Mouse (Mus musculus): ENCODE data around the gene Pafah1b2. TPM values are rescaled to one million over a fixed set of nuclear protein-coding genes. Genes with fewer than 3 reads are reported as not detected.

Gene Pafah1b2
- polyA plus RNA-seq (2014; fragmentation: Illumina TruSeq; extraction: RNeasy Lipid Tissue Mini Kit (QIAGEN cat#74804)): 120 TPM

DNA sequence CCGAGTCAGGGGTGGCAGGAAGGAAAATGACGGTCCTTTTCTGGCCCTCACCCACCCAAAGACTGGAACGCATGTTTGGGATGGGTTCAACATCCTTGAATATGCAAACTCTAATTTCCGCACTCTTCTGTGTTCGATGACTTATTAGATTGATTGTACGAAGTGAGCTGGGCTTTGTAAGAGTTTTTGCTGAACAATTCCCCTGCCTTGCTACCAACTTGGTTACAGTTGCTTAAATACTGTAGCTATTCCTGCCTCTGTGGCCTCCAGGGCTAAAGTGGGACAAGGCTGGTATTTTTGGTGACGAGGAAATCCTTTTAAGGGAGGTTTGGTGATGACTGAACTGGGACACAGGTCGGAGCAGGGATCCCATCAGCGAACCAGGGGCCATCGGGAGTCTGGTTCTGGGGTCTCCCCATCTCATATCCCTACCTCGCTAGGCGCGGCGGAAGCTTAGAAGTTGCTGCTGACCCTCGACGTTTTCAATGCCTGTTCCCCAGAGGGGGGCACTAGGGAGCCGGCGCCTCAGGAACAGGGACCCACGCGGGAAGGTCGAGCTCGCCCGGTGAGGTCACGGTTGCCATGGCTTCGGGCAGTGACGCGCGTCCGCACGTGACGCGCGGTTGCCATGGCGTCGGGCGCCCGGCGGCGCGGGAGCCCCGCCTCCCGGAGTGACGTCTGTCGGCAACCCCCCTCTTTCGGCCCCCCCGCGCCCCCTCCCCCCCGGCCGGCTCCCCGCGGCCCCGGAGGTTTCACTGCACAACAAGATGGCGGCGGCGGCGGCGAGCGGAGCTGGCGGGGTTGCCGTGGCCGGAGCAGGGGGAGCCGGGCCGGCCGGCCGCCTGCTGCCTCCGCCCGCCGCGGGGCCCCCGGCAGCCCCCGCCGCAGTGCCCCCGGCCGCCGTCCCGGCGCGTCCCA, at the start of gene Pafah1b2, which contains the start of gene Sik3:
Gene Pafah1b2, minus strand, starts transcription at position 600 of the 918 bp plus-strand sequence.
Gene Sik3, plus strand, starts transcription at position 730 of the 918 bp plus-strand sequence.

DNA sequence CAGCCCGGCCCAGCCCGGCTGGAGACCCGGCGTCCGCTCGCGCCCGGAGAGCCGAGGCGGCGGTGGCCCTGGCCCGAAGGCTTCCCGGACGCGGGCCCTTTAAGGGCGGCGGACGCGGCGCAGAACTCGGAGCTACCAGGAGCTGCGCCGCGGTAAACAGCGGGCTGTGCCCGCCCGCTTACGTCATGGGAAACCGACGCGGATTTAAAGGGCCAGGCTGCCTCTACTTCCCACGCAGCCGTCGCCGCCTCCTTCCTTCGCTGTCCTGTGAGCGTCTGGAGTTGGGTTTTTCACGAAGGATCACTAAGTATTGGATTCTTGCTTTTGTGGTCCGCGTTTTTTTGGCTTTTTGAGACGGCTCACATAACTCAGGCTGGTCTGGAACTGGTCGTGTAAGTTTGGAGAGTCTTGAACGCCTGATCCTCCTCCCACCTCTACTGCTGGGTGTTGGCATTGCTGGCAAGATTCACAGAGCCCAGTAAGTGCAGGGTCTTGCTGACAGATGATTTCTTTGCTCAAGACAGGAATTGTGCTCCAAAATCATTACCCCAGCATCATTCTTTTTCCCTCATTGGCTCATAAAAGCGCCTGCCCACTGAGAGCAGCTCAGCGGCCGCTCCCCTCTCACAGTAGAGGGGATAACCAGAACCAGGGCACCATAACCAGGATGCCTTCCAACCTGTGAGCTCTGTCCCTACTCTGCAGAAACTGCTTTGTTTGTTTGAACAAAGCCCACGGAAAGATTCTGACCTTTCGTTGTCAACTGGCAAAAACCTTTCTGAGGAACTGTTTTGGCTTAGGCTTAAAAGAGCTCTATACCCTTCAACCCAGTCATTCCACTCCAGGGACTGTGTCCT, 57.2 kb downstream of the Pafah1b2 start, which contains the start of gene Sidt2:
Gene Sidt2, minus strand, starts transcription at position 152 of the 857 bp plus-strand sequence.

DNA sequence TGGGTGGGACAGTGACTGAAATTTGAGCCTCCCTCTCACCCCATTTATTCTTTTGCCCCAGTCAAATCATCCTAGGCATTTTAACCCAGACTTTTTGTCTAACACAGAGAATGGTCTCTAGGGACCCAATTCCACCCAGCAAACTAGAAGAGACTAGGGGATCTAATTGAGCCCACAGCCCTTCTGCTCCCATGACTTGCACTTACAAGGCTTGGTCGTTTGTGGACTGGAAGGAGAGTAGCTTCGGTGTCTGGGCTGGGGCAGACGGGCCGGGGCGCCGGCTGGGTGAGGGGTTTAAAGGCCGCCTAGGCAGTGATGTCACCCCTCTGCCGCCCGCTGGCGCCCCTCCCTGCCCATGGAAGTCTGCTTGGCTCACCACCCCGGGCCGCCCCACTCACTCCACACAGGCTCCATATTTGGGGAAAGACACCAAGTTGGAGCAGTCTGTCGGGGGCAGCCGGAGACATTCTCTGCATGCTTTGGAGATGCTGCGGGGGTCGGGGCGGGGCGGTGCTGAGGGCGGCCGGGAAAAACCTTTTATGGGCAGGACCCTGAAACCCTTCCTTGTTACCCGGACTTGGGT, 76.8 kb downstream of the Pafah1b2 start, which contains the start of gene Tagln:
Gene Tagln, minus strand, starts transcription at position 431 of the 583 bp plus-strand sequence.

Other genes starting within 250 kb of the Pafah1b2 start
- 2.4 TPM for gene Cep164, start 184.0 kb downstream of the Pafah1b2 start, polyA plus RNA-seq (2014; fragmentation: Illumina TruSeq; extraction: RNeasy Lipid Tissue Mini Kit (QIAGEN cat#74804))
- 39.9 TPM for gene Bace1, start 174.1 kb downstream of the Pafah1b2 start, polyA plus RNA-seq (2014; fragmentation: Illumina TruSeq; extraction: RNeasy Lipid Tissue Mini Kit (QIAGEN cat#74804))
- 1.2 TPM for gene Pcsk7, start 106.2 kb downstream of the Pafah1b2 start, polyA plus RNA-seq (2014; fragmentation: Illumina TruSeq; extraction: RNeasy Lipid Tissue Mini Kit (QIAGEN cat#74804))
- 66.4 TPM for gene Rnf214, start 105.8 kb downstream of the Pafah1b2 start, polyA plus RNA-seq (2014; fragmentation: Illumina TruSeq; extraction: RNeasy Lipid Tissue Mini Kit (QIAGEN cat#74804))
- gene Tagln, start 76.6 kb downstream of the Pafah1b2 start, polyA plus RNA-seq (2014; fragmentation: Illumina TruSeq; extraction: RNeasy Lipid Tissue Mini Kit (QIAGEN cat#74804)): 138 TPM
- gene Sidt2, start 57.4 kb downstream of the Pafah1b2 start, polyA plus RNA-seq (2014; fragmentation: Illumina TruSeq; extraction: RNeasy Lipid Tissue Mini Kit (QIAGEN cat#74804)): 18.3 TPM
- gene Sik3, start 130 bp upstream of the Pafah1b2 start, polyA plus RNA-seq (2014; fragmentation: Illumina TruSeq; extraction: RNeasy Lipid Tissue Mini Kit (QIAGEN cat#74804)): 12.7 TPM
- 1.9 TPM for gene Apoa1, start 215.9 kb upstream of the Pafah1b2 start, polyA plus RNA-seq (2014; fragmentation: Illumina TruSeq; extraction: RNeasy Lipid Tissue Mini Kit (QIAGEN cat#74804))
- not detected for gene Apoc3, start 222.9 kb upstream of the Pafah1b2 start, polyA plus RNA-seq (2014; fragmentation: Illumina TruSeq; extraction: RNeasy Lipid Tissue Mini Kit (QIAGEN cat#74804))
- 0.66 TPM for gene Apoa4, start 228.0 kb upstream of the Pafah1b2 start, polyA plus RNA-seq (2014; fragmentation: Illumina TruSeq; extraction: RNeasy Lipid Tissue Mini Kit (QIAGEN cat#74804))